Mouse (Mus musculus) intestine, embryonic 14.5 days (tissue): Measurements from ENCODE around the gene Mrpl37. TPM values are rescaled to one million over a fixed set of nuclear protein-coding genes. Genes with fewer than 3 reads are reported as not detected.

Source experiments
- ATAC-seq: fragments of 200-750 bp; cut with Nextera tagmentation; replicated peaks from 2 replicates; pipeline ENCODE4 v1.8.0; 2017; ENCODE audit warnings: low read depth, moderate number of reproducible peaks, moderate TSS enrichment, moderate library complexity; ENCODE audit not compliant: low FRiP score, low TSS enrichment
- DNase-seq: peaks from one replicate; pipeline ENCODE4 v3.0.0-alpha.2; 2018; ENCODE audit warnings: low spot score
- H3K27ac ChIP-seq: fragments of 300-500 bp; sonication (generic); 2 replicates; pipeline ENCODE4 v1.5.1; 2014; ENCODE audit warnings: low read depth, mild to moderate bottlenecking, control low read depth
- H3K27me3 ChIP-seq: fragments of 300-500 bp; sonication (generic); replicated peaks from 2 replicates; pipeline ENCODE4 v1.6.1; 2014; ENCODE audit warnings: low read length, control low read depth; ENCODE audit not compliant: control insufficient read depth, insufficient read depth
- H3K36me3 ChIP-seq: fragments of 300-500 bp; sonication (generic); 2 replicates; pipeline ENCODE4 v1.6.1; 2014; ENCODE audit warnings: low read length, control low read depth; ENCODE audit not compliant: control insufficient read depth, insufficient read depth
- H3K4me1 ChIP-seq: fragments of 300-500 bp; sonication (generic); replicated peaks from 2 replicates; pipeline ENCODE4 v1.6.1; 2014; ENCODE audit warnings: low read length, control low read depth, mixed read lengths; ENCODE audit not compliant: control insufficient read depth, insufficient read depth
- H3K4me2 ChIP-seq: fragments of 300-500 bp; sonication (generic); 2 replicates; pipeline ENCODE4 v1.6.1; 2014; ENCODE audit warnings: low read length
- H3K4me3 ChIP-seq: fragments of 300-500 bp; sonication (generic); 2 replicates; pipeline ENCODE4 v1.5.1; 2014; ENCODE audit warnings: low read depth, low read length, control low read depth, mixed read lengths
- H3K9ac ChIP-seq: fragments of 300-500 bp; sonication (generic); 2 replicates; pipeline ENCODE4 v1.6.1; 2014; ENCODE audit warnings: mild to moderate bottlenecking, low read length
- H3K9me3 ChIP-seq: fragments of 300-500 bp; sonication (generic); 2 replicates; pipeline ENCODE4 v1.6.1; 2016; ENCODE audit warnings: low read length, control low read depth; ENCODE audit not compliant: control insufficient read depth
- WGBS: fragments of 180-500 bp; shearing (Covaris S2); extraction: QIAGEN DNeasy Blood & Tissue Kit; methylation state at CpG from one replicate; pipeline ENCODE4 v1.1.7; 2014; 5-methylcytosine and 5-hydroxymethylcytosine counted together
- polyA plus RNA-seq: library from polyadenylated mRNA; unstranded; fragments of >200 nt; fragmentation: Nextera tagmentation; extraction: Ambion mirVana; gene quantifications from 2 replicates; pipeline ENCODE4 v1.2.1, GENCODE M21; 2014

The Mrpl37 gene
- polyA plus RNA-seq, 1 experiment from 2014 or later = 118 TPM

DNA sequence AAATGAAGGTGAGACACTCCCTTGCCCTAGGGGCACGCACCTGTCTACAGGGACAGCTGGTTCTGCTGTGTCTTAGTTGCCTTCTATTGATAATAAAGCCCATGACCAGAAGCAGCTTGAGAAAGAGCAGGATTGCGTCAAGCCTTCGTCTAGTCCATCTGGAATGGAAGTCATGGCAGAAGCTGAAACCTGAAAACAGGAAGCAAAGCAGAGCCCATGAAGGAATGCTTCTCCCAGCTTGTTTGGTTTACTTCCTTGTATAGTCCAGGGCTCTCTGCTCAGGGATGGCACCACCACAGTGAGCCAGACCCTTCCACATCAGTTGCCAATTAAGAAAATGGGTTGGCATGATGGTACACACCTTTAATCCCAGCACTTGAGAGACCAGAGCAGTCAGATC, 15.5 kb upstream of the Mrpl37 start:
- H3K4me2 ChIP-seq = no peak overlapping the region
- 0 out of 2 replicates have a peak, but pooled peaks cover 4% of the 10 kb centered on the region for H3K4me1 ChIP-seq
- H3K27me3 ChIP-seq = no peaks in the 10 kb centered on the region
- H3K9me3 ChIP-seq = no peaks in the 10 kb centered on the region
- H3K36me3 ChIP-seq = no peaks in the 10 kb centered on the region
- 82% methylated on average over 3 of the region's 3 CpGs for WGBS
- no peak for DNase-seq
- no peak for ATAC-seq
- H3K27ac ChIP-seq = no peak overlapping the region
- H3K4me3 ChIP-seq = no peak overlapping the region
- no peak overlapping the region for H3K9ac ChIP-seq

GRCm38 (mm10) chr4:107079716-107080115, 13.0 kb upstream of the Mrpl37 start:
- H3K9ac ChIP-seq = no peak overlapping the region
- no peaks in the 10 kb centered on the region for H3K36me3 ChIP-seq
- ATAC-seq = no peak
- H3K27ac ChIP-seq = no peak overlapping the region
- no peak for DNase-seq
- H3K27me3 ChIP-seq = no peaks in the 10 kb centered on the region
- H3K9me3 ChIP-seq = no peaks in the 10 kb centered on the region
- 0 out of 2 replicates have a peak, but pooled peaks cover 2% of the 10 kb centered on the region for H3K4me1 ChIP-seq
- no peak overlapping the region for H3K4me2 ChIP-seq
- H3K4me3 ChIP-seq = no peak overlapping the region

DNA sequence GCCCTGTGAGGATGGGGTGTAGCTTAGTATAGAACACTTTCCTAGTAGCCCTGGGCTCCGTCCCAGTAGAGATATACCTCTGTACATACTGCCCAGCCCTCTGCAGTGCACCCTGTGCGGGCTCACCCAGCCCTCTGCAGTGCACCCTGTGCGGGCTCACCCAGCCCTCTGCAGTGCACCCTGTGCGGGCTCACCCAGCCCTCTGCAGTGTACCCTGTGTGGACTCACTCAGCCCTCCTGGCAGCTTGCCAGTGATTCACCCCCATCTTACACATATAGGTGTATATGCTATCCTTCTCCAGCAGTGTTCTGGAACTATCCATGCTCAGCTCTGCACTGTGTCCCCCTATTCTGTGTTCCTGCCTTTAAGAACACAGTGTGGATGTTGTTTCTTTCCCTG, 12.2 kb upstream of the Mrpl37 start:
- no peak overlapping the region for H3K4me3 ChIP-seq
- no peaks in the 10 kb centered on the region for H3K9me3 ChIP-seq
- no peaks in the 10 kb centered on the region for H3K27me3 ChIP-seq
- no peaks in the 10 kb centered on the region for H3K36me3 ChIP-seq
- ATAC-seq (no peak), DNase-seq (no peak)
- no peak overlapping the region for H3K9ac ChIP-seq
- no peak overlapping the region for H3K27ac ChIP-seq
- H3K4me1 ChIP-seq = no peaks in the 10 kb centered on the region
- 83% methylated on average over 4 of the region's 4 CpGs for WGBS
- H3K4me2 ChIP-seq = no peak overlapping the region

DNA sequence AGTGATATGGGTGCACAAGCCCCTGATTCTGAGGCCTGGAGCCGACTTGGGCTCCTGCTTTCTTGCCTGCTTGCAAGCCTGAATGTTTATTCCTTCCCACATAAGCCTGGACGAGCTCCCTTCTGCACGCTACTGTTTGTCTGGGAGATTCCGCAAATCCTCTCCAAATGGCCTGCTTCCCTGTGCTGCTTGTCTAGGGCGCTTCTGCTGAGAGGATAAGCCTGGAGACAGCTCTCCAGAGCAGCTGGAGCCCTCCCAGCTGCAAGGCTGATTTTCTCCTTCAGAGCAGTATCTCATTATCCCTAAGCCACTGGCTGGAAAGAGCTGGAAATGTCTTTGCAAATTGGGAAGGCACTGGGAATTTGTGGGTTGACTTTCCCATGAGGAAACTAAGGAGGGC, 8.8 kb upstream of the Mrpl37 start:
- Histone ChIP-seq H3K27me3 (no peaks in the 10 kb centered on the region), H3K36me3 (no peaks in the 10 kb centered on the region), H3K9ac (no peak overlapping the region), H3K27ac (no peak overlapping the region), H3K4me3 (no peak overlapping the region), H3K4me2 (no peak overlapping the region), H3K9me3 (no peaks in the 10 kb centered on the region), H3K4me1 (no peaks in the 10 kb centered on the region)
- 51% methylated on average over 5 of the region's 5 CpGs for WGBS
- no peak for ATAC-seq
- no peak for DNase-seq

- no peaks in the 10 kb centered on the region for H3K9me3 ChIP-seq
- H3K4me3 ChIP-seq = no peak overlapping the region
- H3K36me3 ChIP-seq = no peaks in the 10 kb centered on the region
- H3K9ac ChIP-seq = no peak overlapping the region
- WGBS = 83% methylated on average over 9 of the region's 9 CpGs
- no peaks in the 10 kb centered on the region for H3K27me3 ChIP-seq
- H3K4me1 ChIP-seq = no peaks in the 10 kb centered on the region
- DNase-seq (no peak), ATAC-seq (no peak)
- no peak overlapping the region for H3K4me2 ChIP-seq
- H3K27ac ChIP-seq = no peak overlapping the region
These were observed 5.7 kb upstream of the Mrpl37 start for GRCm38 (mm10) chr4:107072343-107072742.

DNA sequence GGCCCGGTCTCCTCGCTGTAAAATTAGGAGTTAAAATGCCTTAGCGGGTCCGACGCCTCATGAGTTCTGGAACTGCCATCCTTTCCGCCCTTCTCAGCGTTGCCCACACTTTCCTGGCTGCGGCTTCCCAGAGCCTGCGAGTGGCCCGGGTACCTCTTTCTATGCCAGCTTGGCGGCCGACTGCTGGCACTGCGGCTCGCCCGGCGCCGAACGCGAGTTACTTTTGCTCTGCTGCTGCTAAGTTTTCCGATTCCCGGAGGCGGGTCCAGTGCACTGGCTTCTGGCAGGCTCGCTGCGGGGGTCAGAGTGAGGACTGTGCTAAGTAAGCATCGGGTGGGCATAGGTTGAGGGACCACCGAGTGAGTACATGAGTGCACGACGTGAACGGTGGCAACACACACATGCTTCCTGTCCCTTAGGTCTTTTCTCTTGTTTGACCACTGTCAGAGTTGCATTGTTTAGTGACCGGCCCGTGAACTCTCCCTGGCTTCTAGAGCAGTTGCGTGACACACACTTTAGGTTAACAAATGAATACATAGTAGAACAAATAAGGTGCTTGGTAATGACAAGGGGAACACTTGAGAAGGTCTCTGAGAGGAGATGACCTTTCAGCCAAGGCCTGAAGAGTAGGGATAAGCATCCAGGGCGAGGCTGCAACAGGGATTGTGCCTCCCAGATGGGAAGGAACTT, 628 bp upstream of the Mrpl37 start:
- 4% methylated on average over 33 of the region's 33 CpGs for WGBS
- ATAC-seq (peak; percentile 10; the same call in 1 of the 2 replicates), DNase-seq (no peak)
- H3K9ac ChIP-seq = peak overlapping the region; percentile 80
- H3K27me3 ChIP-seq = no peaks in the 10 kb centered on the region
- no peak overlapping the region for H3K27ac ChIP-seq
- no peaks in the 10 kb centered on the region for H3K9me3 ChIP-seq
- H3K4me1 ChIP-seq = peaks cover 9% of the 10 kb centered on the region
- peaks cover 26% of the 10 kb centered on the region for H3K36me3 ChIP-seq
- H3K4me3 ChIP-seq = peak overlapping the region; percentile 92
- peak overlapping the region; percentile 64 for H3K4me2 ChIP-seq

- no peak overlapping the region for H3K9ac ChIP-seq
- no peaks in the 10 kb centered on the region for H3K27me3 ChIP-seq
- 87% methylated on average over 5 of the region's 5 CpGs for WGBS
- DNase-seq = no peak
- H3K4me3 ChIP-seq = no peak overlapping the region
- H3K4me1 ChIP-seq = peaks cover 9% of the 10 kb centered on the region
- no peak for ATAC-seq
- no peak overlapping the region for H3K27ac ChIP-seq
- peaks cover 52% of the 10 kb centered on the region for H3K36me3 ChIP-seq
- no peaks in the 10 kb centered on the region for H3K9me3 ChIP-seq
- H3K4me2 ChIP-seq = no peak overlapping the region
These were observed 2.1 kb downstream of the Mrpl37 start for GRCm38 (mm10) chr4:107064394-107065098.

- DNase-seq (no peak), ATAC-seq (no peak)
- H3K4me3 ChIP-seq = no peak overlapping the region
- H3K27me3 ChIP-seq = no peaks in the 10 kb centered on the region
- 89% methylated on average over 3 of the region's 3 CpGs for WGBS
- peaks cover 9% of the 10 kb centered on the region for H3K4me1 ChIP-seq
- no peak overlapping the region for H3K9ac ChIP-seq
- H3K27ac ChIP-seq = no peak overlapping the region
- no peaks in the 10 kb centered on the region for H3K9me3 ChIP-seq
- no peak overlapping the region for H3K4me2 ChIP-seq
- H3K36me3 ChIP-seq = peaks cover 64% of the 10 kb centered on the region
These were observed 3.5 kb downstream of the Mrpl37 start for GRCm38 (mm10) chr4:107063214-107063613.

- Histone ChIP-seq H3K27me3 (no peaks in the 10 kb centered on the region), H3K4me1 (peaks cover 9% of the 10 kb centered on the region), H3K4me2 (no peak overlapping the region), H3K36me3 (peaks cover 81% of the 10 kb centered on the region), H3K9ac (no peak overlapping the region), H3K4me3 (no peak overlapping the region), H3K27ac (no peak overlapping the region), H3K9me3 (no peaks in the 10 kb centered on the region)
- no peak for DNase-seq
- no peak for ATAC-seq
- WGBS = 94% methylated on average over 4 of the region's 4 CpGs
These were observed 5.1 kb downstream of the Mrpl37 start for GRCm38 (mm10) chr4:107061560-107061959.
